Mouse (Mus musculus) frontal cortex, postnatal 14 days (tissue): ENCODE results near the gene AC134908.4.

Experiments used
- DNase-seq, 2 experiments: peaks; one replicate each; pipeline ENCODE4 v3.0.0; 2022; ENCODE audit warnings: low spot score in 2 of 2

Gene AC134908.4

GRCm38 (mm10) chr17:25795609-25796092 lies at the start of gene AC134908.4:
Gene AC134908.4 (minus strand): TSS chr17:25795659.
- no peak for DNase-seq

DNA sequence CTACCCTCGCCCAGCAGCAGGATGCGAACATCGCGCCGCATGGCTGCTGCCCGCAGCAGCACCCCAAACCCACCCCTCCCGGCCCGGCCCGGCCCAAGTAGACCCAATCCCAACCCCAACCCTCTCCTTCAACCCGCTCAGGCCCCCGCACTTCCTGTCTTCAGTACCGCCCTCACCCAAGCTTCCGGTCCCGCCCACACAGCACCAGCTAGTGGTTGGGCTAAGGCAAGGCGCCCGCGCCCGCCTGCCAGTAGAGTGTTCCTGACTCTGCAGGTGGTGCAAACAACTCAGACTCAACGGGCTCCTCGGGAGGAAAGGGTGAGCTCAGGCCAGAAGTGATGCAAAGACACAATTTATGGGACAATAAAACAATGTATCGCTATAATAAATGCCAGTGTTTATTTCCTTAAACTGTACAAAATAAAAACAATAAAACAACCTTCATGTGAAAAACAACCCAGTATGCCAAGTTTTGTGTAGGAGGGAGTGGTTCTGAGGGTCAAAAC lies 49.0 kb upstream of the AC134908.4 start, which contains the start of gene Rhot2:
TSS of gene Rhot2 (minus strand) at position 456 of the 506 bp plus-strand sequence.
- DNase-seq, result peak; percentile 89 to 90

GRCm38 (mm10) chr17:25843636-25844395 lies 48.4 kb upstream of the AC134908.4 start:
- no peak for DNase-seq

DNA sequence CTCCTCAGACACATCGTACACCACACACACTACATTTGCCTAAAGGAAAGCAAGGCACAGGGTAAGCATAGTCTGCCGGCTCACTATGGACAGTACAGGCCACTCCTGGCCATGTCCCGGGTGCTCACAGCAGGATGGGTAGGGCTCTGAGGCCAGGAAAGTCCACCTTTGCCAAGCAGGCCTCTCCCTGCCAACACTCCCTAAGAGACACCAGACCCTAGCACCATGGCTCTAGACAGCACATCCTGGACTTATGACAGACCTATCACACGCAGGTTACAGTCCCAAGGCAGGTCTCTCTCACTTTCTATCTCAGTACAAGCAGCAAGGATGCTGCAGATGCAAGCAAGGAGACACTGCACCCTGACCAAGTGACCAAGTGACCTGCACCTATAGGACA lies 47.7 kb upstream of the AC134908.4 start:
- no peak for DNase-seq

DNA sequence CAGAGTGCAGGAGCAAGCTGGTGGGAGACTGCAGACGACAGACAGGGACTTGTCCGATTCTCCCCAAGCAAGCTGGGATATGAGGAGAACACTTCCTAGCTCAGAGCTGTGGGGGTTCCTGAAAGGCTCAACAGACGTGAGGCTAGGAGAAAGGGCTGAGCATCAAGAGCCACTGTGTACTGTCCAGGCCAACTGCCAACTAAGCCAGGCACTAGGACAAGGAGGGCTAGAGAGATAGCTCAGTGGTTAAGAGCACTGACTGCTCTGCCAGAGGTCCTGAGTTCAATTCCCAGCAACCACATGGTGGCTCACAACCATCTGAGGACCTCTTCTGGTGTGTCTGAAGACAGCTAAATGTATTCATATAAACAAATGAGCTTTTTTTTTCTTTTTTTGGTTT lies 47.0 kb upstream of the AC134908.4 start:
- no peak for DNase-seq

GRCm38 (mm10) chr17:25841117-25841880 lies 45.8 kb upstream of the AC134908.4 start, which contains the start of gene Gm20683:
Gene Gm20683 (minus strand): TSS chr17:25841763.
- DNase-seq, result no peak

DNA sequence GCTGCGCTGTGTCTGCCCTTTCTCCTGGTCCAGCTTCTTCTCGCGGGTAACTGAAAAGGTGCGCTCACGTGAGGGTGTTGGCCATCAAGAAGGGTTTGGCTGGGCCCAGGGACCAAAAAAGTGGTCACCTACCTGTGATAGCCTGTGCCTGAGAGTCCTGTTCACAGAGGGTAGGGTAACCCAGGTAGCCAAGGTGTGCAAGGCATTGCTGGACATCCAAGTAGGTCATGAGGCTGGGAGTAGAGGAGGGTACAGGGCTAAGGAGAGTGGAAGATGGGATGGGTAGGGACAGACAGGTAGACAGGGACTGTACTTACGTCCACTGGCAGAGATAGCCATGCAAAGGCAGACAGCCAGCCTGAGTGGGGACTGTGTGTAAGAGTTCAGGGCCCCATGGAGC lies 45.1 kb upstream of the AC134908.4 start:
- no peak for DNase-seq

GRCm38 (mm10) chr17:25839455-25840235 lies 44.2 kb upstream of the AC134908.4 start:
- DNase-seq, result no peak

- no peak for DNase-seq
Measured at GRCm38 (mm10) chr17:25838904-25839303, 43.4 kb upstream of the AC134908.4 start.

- DNase-seq, result no peak
Measured at GRCm38 (mm10) chr17:25837533-25837932, 42.1 kb upstream of the AC134908.4 start.

GRCm38 (mm10) chr17:25837076-25837410 lies 41.6 kb upstream of the AC134908.4 start, which contains the start of gene Rhbdl1:
Gene Rhbdl1 (minus strand): TSS chr17:25837295.
- DNase-seq, result peak; percentile 78 to 80

GRCm38 (mm10) chr17:25836397-25837075 lies 41.1 kb upstream of the AC134908.4 start:
- peak; percentile 44 for DNase-seq

GRCm38 (mm10) chr17:25835816-25836215 lies 40.4 kb upstream of the AC134908.4 start:
- peak in 1 of 2 experiments; percentile 31 for DNase-seq

- DNase-seq, result peak in 1 of 2 experiments; percentile 24
Measured at GRCm38 (mm10) chr17:25835301-25835700, 39.8 kb upstream of the AC134908.4 start.

DNA sequence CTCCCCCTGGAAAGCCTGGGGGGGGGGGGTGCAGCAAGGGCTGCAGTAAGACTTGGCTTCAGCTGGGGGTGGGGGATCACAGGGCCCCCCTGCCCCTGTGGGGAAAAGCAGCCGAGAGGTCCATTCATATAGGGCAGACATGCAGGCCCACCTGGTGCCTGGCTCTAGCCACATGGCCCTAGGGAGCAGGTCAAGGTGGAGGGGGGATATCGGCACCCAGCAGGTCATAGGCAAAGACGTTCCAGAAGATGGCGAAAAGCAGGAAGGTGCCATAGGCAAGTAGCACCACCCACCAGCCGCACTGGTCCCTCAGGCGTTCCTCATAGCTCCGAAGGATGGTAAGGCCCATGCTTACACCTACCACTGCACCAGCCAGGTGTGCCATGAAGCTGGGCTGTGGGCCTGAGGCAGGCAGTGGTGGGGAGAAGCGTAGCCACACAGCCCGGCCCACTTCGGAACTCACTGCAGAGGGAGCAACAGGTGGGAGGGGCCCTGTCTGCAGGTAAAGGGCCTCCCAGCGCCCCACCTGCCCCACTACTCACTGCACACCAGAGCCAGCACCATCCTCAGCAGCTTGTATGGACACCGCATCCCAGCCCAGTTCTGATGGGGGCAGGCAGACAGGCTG lies 39.2 kb upstream of the AC134908.4 start:
- DNase-seq, result peak in 1 of 2 experiments; percentile 29

DNA sequence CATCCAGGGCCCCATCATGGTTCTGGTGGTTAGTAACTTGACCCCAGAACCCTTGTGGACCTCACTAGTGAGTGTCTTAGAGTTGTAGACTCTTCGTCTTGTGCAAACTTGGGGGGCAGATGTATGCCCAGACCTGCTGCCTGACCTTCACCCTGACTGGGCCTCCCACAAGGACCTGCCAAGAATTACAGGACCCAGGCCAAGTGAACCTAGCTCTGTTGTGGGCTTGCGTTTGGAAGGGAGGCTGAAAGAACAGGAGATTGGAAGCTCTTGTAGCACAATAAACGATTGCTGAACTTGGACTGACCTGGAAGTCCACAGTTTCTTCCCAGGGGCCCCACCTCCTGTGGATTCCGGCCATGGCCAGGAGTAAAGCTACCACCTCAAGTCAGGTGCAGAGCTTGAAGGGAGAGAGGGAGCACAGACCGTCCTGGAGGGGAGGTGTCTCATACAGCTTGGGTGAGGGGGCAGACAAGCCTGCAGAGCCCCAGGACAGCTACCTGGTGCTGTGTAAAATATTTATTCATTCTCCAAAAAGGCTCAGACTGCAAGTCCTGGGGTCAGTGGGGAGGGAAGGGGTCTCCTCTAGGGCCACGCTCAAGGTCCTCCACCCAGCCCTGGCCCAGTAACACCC lies 38.6 kb upstream of the AC134908.4 start:
- peak in 1 of 2 experiments; percentile 25 for DNase-seq

GRCm38 (mm10) chr17:25833291-25833663 lies 37.8 kb upstream of the AC134908.4 start, which contains the start of gene Stub1:
Gene Stub1 (minus strand): TSS chr17:25833404.
- peak in 1 of 2 experiments; percentile 88 for DNase-seq

DNA sequence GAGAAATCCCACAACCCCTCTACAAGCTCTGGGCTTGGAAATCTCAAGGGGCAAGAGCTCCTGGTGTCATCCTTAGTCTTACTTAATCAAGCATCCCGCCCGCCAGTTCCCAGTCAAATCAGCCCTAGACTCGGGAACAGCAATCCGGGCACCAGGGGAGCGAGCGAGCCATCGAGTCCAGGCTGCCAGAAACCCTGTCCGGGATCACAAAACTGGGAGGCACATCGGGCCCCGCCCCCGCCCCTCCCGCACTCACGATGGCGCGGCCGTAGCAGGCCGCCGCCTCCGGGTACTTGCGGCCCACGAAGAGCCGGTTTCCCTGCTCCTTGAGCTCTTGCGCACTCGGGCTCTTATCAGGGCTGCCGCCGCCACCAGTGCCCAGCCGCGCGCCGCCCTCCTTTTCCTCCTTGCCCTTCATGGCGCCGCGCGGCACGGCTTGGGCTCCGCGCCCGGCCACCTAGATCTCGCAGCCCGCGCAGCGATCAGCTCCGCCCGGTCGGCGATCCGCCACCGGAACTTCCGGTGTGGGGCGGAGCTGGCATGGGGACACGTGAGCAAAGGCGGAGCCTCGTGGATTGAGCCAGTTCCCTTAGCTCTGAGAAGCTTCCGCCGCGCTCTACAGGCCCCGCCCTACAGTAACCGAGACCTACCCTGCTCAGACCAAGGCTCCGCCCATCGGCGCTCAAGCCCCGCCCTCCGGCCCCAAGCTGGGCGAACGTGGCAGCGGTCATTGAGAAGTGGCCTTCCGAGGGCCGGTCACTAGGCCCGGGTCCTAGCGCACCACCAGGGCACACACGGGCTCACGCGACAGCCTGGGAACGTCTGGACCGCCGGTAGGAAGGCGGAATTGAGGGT lies 37.2 kb upstream of the AC134908.4 start:
- DNase-seq, result peak; percentile 98 to 99
